28 mouse cellular contexts compared by ENCODE assay signal in the genomic region with DNA sequence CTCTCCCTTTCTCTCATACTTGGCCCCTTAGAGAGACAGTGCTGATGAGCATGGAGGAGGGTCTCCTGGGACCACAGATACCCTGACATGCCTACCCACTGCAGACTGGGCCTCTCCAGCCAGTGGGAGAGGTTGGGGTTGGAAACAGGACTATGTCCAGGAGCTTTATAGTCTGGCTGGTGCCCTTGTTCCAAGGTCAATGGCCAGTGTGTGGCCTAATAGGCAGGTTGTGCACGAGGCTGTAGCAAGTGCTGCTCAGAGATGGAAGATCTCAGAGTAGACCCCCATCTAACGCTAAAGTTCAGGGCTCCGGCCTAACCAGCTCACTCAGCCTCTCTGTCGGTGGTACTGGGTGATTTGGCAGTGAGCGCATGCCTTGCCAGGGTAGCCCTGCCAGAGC. TPM values are rescaled to one million over a fixed set of nuclear protein-coding genes. Genes with fewer than 3 reads are reported as not detected.
DNase-seq lines count a peak whose midpoint lies in the region; ATAC-seq and TF ChIP-seq lines count a peak whose summit lies in the region.
"Had no signal": no experiment of that assay in that cellular context is flagged by ENCODE, and none has a peak within 500 bp of the region (broad histone marks: within the 10 kb centered on the region; RNA-seq: fewer than 3 reads in every experiment).

No protein-coding gene starts in this region.

- H3K4me1 ChIP-seq in kidney, adult 2 months (ENCODE audit: control insufficient read depth, insufficient read depth, low read length): peaks cover 32% of the 10 kb centered on the region
- H3K4me1 ChIP-seq in liver, postnatal 0 days (ENCODE audit: insufficient read depth): peaks cover 24% of the 10 kb centered on the region
- H3K4me1 ChIP-seq in small intestine, adult 2 months (ENCODE audit: control insufficient read depth, insufficient read depth, insufficient read length, low read length): peaks cover 42% of the 10 kb centered on the region
- H3K4me1 ChIP-seq in forebrain, embryonic 11.5 days (replicated peaks; ENCODE audit: control insufficient read depth, insufficient read depth, low read length): peaks cover 3% of the 10 kb centered on the region; the same call in 1 of the 2 replicates
- H3K4me1 ChIP-seq: heart, embryonic 15.5 days had no signal

- ATAC-seq in liver, postnatal 0 days: 0 out of 2 replicates have a peak, but pooled peaks have one; percentile 14
- ATAC-seq in forebrain, embryonic 11.5 days (replicated peaks; ENCODE audit: low FRiP score): no peak
- ATAC-seq: forebrain, embryonic 15.5 days; hindbrain, embryonic 16.5 days; Patski had no signal

- no peak for TF ChIP-seq CTCF in kidney, adult 2 months (conservative IDR thresholded peaks at IDR 0.05; ENCODE audit: insufficient read depth, insufficient read length, low read depth, low read length)
- no peak for TF ChIP-seq CTCF in liver, postnatal 0 days (IDR thresholded peaks at IDR 0.05; ENCODE audit: low read depth)
- no peak for TF ChIP-seq CTCF in small intestine, adult 2 months (IDR thresholded peaks at IDR 0.05; ENCODE audit: extremely low read depth, insufficient read length, insufficient replicate concordance, low read depth, low read length)

- H3K27me3 ChIP-seq in kidney, adult 2 months (replicated peaks; ENCODE audit: control insufficient read depth, insufficient read depth, low read length): no peaks in the 10 kb centered on the region
- no peaks in the 10 kb centered on the region for H3K27me3 ChIP-seq in liver, postnatal 0 days (ENCODE audit: insufficient read depth, low read length)
- H3K27me3 ChIP-seq in small intestine, adult 2 months (ENCODE audit: control insufficient read depth, insufficient read depth, low read length): no peaks in the 10 kb centered on the region
- peaks cover 1% of the 10 kb centered on the region; the same call in 1 of the 2 replicates for H3K27me3 ChIP-seq in forebrain, embryonic 11.5 days (ENCODE audit: control insufficient read depth, insufficient read depth, low read length)
- H3K27me3 ChIP-seq: CH12.LX; embryonic facial prominence, embryonic 15.5 days; forebrain, embryonic 15.5 days; Patski had no signal

- no peak for TF ChIP-seq EP300 in liver, postnatal 0 days (IDR thresholded peaks at IDR 0.05; ENCODE audit: low read depth)

- no peaks in the 10 kb centered on the region for H3K9me3 ChIP-seq in liver, postnatal 0 days (ENCODE audit: low read length)
- H3K9me3 ChIP-seq in forebrain, embryonic 11.5 days (ENCODE audit: control insufficient read depth, low read length): no peaks in the 10 kb centered on the region
- H3K9me3 ChIP-seq: embryonic facial prominence, embryonic 12.5 days; embryonic facial prominence, embryonic 15.5 days; forebrain, embryonic 12.5 days; forebrain, embryonic 15.5 days; G1E; heart, embryonic 12.5 days; heart, embryonic 15.5 days; hindbrain, embryonic 10.5 days; hindbrain, embryonic 13.5 days had no signal

- no peak for TF ChIP-seq POLR2A in kidney, adult 2 months (IDR thresholded peaks at IDR 0.05; ENCODE audit: low read depth, low read length)
- TF ChIP-seq POLR2A in small intestine, adult 2 months (IDR thresholded peaks at IDR 0.05; ENCODE audit: low read depth, low read length): no peak

- no peak overlapping the region for H3K9ac ChIP-seq in liver, postnatal 0 days (replicated peaks)
- no peak overlapping the region for H3K9ac ChIP-seq in forebrain, embryonic 11.5 days (ENCODE audit: low read length)
- H3K9ac ChIP-seq: embryonic facial prominence, embryonic 12.5 days; embryonic facial prominence, embryonic 15.5 days; forebrain, embryonic 12.5 days; forebrain, embryonic 15.5 days; heart, embryonic 12.5 days; heart, embryonic 15.5 days; hindbrain, embryonic 13.5 days had no signal

- 63% methylated on average over 5 of the region's 5 CpGs for WGBS in kidney, adult 2 months
- WGBS in liver, postnatal 0 days (ENCODE audit: insufficient replicate concordance): 83% methylated on average over 5 of the region's 5 CpGs
- WGBS in small intestine, adult 2 months: 83% methylated on average over 5 of the region's 5 CpGs
- 93% methylated on average over 5 of the region's 5 CpGs for WGBS in forebrain, embryonic 11.5 days

- no peak overlapping the region for H3K4me2 ChIP-seq in liver, postnatal 0 days (ENCODE audit: low read depth, low read length)
- H3K4me2 ChIP-seq in forebrain, embryonic 11.5 days (ENCODE audit: low read depth, low read length, severe bottlenecking): no peak overlapping the region
- H3K4me2 ChIP-seq: embryonic facial prominence, embryonic 12.5 days; embryonic facial prominence, embryonic 15.5 days; forebrain, embryonic 12.5 days; forebrain, embryonic 15.5 days; heart, embryonic 12.5 days; heart, embryonic 15.5 days; hindbrain, embryonic 13.5 days had no signal

- H3K36me3 ChIP-seq in kidney, adult 2 months (ENCODE audit: control insufficient read depth, insufficient read depth, low read length): no peaks in the 10 kb centered on the region
- H3K36me3 ChIP-seq in liver, postnatal 0 days (replicated peaks; ENCODE audit: insufficient read depth, low read length): peaks cover 19% of the 10 kb centered on the region
- peaks cover 44% of the 10 kb centered on the region for H3K36me3 ChIP-seq in small intestine, adult 2 months (ENCODE audit: control insufficient read depth, insufficient read depth, low read length)
- no peaks in the 10 kb centered on the region for H3K36me3 ChIP-seq in forebrain, embryonic 11.5 days (ENCODE audit: control insufficient read depth, insufficient read depth, low read length)
- H3K36me3 ChIP-seq: embryonic facial prominence, embryonic 12.5 days; embryonic facial prominence, embryonic 15.5 days; forebrain, embryonic 12.5 days; forebrain, embryonic 15.5 days; heart, embryonic 12.5 days; heart, embryonic 15.5 days; hindbrain, embryonic 10.5 days had no signal

- no peak overlapping the region for H3K4me3 ChIP-seq in kidney, adult 2 months (ENCODE audit: insufficient read depth, low read depth, low read length)
- no peak overlapping the region for H3K4me3 ChIP-seq in liver, postnatal 0 days (ENCODE audit: low read depth, low read length)
- no peak overlapping the region for H3K4me3 ChIP-seq in small intestine, adult 2 months (ENCODE audit: low read depth, low read length)
- H3K4me3 ChIP-seq in forebrain, embryonic 11.5 days (ENCODE audit: low read depth, low read length): no peak overlapping the region
- H3K4me3 ChIP-seq: embryonic facial prominence, embryonic 12.5 days; embryonic facial prominence, embryonic 15.5 days; forebrain, embryonic 12.5 days; forebrain, embryonic 15.5 days; heart, embryonic 12.5 days; heart, embryonic 15.5 days; hindbrain, embryonic 10.5 days; hindbrain, embryonic 13.5 days had no signal

- peak; percentile 55 for DNase-seq in kidney, adult 2 months
- DNase-seq in kidney, postnatal 14 days: no peak
- DNase-seq in liver, postnatal 0 days: no peak
- no peak for DNase-seq in liver
- DNase-seq in forebrain, embryonic 11.5 days (ENCODE audit: low spot score): no peak
- DNase-seq: adrenal gland, postnatal 14 days; B cell, adult 2 months; cerebellum, adult 11 months; cerebellum, adult 2 months; cerebellum, adult 9-11 months; cerebellum, postnatal 25 days; gastrocnemius, postnatal 25 days; heart, adult 18-20 months; heart, postnatal 10 days; heart, postnatal 36 days had no signal

- H3K27ac ChIP-seq in kidney, adult 2 months (ENCODE audit: insufficient read depth, low read depth, low read length): peak overlapping the region; percentile 47
- peak overlapping the region; percentile 30 for H3K27ac ChIP-seq in liver, postnatal 0 days (ENCODE audit: low read depth)
- H3K27ac ChIP-seq in small intestine, adult 2 months (ENCODE audit: insufficient read depth, low read depth, low read length): peak overlapping the region; percentile 91
- no peak overlapping the region for H3K27ac ChIP-seq in forebrain, embryonic 11.5 days (ENCODE audit: low read depth, low read length)
- H3K27ac ChIP-seq: embryonic facial prominence, embryonic 12.5 days; embryonic facial prominence, embryonic 15.5 days; forebrain, embryonic 12.5 days; forebrain, embryonic 15.5 days; heart, embryonic 15.5 days; hindbrain, embryonic 10.5 days; hindbrain, embryonic 13.5 days had no signal

RNA-seq across cellular contexts. Expression of gene Ttc7, which starts 9.1 kb away (rescaled TPM):
- 68.6 and 81.9 TPM in 2 replicates for polyA plus RNA-seq in kidney, adult 2 months (2012; rRNA removed)
- 10.1 and 12.1 TPM in 2 replicates for polyA plus RNA-seq in liver, postnatal 0 days (2015; fragmentation: Nextera tagmentation; extraction: Ambion mirVana)
- polyA plus RNA-seq in small intestine, adult 2 months (2012; rRNA removed): 195 and 289 TPM in 2 replicates
- polyA plus RNA-seq in forebrain, embryonic 11.5 days (2014; fragmentation: Nextera tagmentation; extraction: Ambion mirVana): 4.2 and 4.3 TPM in 2 replicates

RNA-seq across cellular contexts. Expression of gene Mcfd2, which starts 26.0 kb away (rescaled TPM):
- polyA plus RNA-seq in kidney, adult 2 months (2012; rRNA removed): 159 and 170 TPM in 2 replicates
- polyA plus RNA-seq in liver, postnatal 0 days (2015; fragmentation: Nextera tagmentation; extraction: Ambion mirVana): 139 and 148 TPM in 2 replicates
- 139 and 169 TPM in 2 replicates for polyA plus RNA-seq in small intestine, adult 2 months (2012; rRNA removed)
- polyA plus RNA-seq in forebrain, embryonic 11.5 days (2014; fragmentation: Nextera tagmentation; extraction: Ambion mirVana): 65.6 and 66.7 TPM in 2 replicates
